Mouse (Mus musculus): ENCODE data around the gene Cacna1c.

The Cacna1c gene

GRCm38 (mm10) chr6:119087919-119088318 is 108.3 kb downstream of the Cacna1c start:
- DNase-seq = no peak

GRCm38 (mm10) chr6:119085789-119086188 is 110.4 kb downstream of the Cacna1c start:
- no peak for DNase-seq

GRCm38 (mm10) chr6:119084532-119084931 is 111.7 kb downstream of the Cacna1c start:
- no peak for DNase-seq

GRCm38 (mm10) chr6:119083559-119083958 is 112.7 kb downstream of the Cacna1c start:
- no peak for DNase-seq

GRCm38 (mm10) chr6:119082662-119083061 is 113.6 kb downstream of the Cacna1c start:
- no peak for DNase-seq

GRCm38 (mm10) chr6:119081650-119082049 is 114.6 kb downstream of the Cacna1c start:
- DNase-seq = no peak

- DNase-seq = peak; percentile 56
Observed at GRCm38 (mm10) chr6:119079626-119080025, 116.6 kb downstream of the Cacna1c start.

GRCm38 (mm10) chr6:119078912-119079311 is 117.3 kb downstream of the Cacna1c start:
- peak; percentile 56 for DNase-seq

GRCm38 (mm10) chr6:119077231-119077630 is 119.0 kb downstream of the Cacna1c start:
- no peak for DNase-seq

- DNase-seq = no peak
Observed at GRCm38 (mm10) chr6:119073419-119074071, 122.7 kb downstream of the Cacna1c start.

GRCm38 (mm10) chr6:119072772-119073171 is 123.4 kb downstream of the Cacna1c start:
- no peak for DNase-seq

GRCm38 (mm10) chr6:119070771-119071170 is 125.4 kb downstream of the Cacna1c start:
- peak; percentile 38 for DNase-seq

- DNase-seq = no peak
Observed at GRCm38 (mm10) chr6:119070351-119070750, 125.9 kb downstream of the Cacna1c start.

- peak; percentile 54 for DNase-seq
Observed at GRCm38 (mm10) chr6:119069145-119069544, 127.1 kb downstream of the Cacna1c start.

- no peak for DNase-seq
Observed at GRCm38 (mm10) chr6:119068650-119069049, 127.6 kb downstream of the Cacna1c start.

GRCm38 (mm10) chr6:119064961-119065360 is 131.3 kb downstream of the Cacna1c start:
- no peak for DNase-seq

GRCm38 (mm10) chr6:119064430-119064829 is 131.8 kb downstream of the Cacna1c start:
- DNase-seq = no peak

- no peak for DNase-seq
Observed at GRCm38 (mm10) chr6:119062695-119063094, 133.5 kb downstream of the Cacna1c start.

- DNase-seq = no peak
Observed at GRCm38 (mm10) chr6:119058896-119059295, 137.3 kb downstream of the Cacna1c start.

GRCm38 (mm10) chr6:119058461-119058860 is 137.8 kb downstream of the Cacna1c start:
- no peak for DNase-seq

GRCm38 (mm10) chr6:119057076-119057479 is 139.1 kb downstream of the Cacna1c start:
- peak; percentile 56 for DNase-seq

- DNase-seq = no peak
Observed at GRCm38 (mm10) chr6:119052801-119053200, 143.4 kb downstream of the Cacna1c start.

GRCm38 (mm10) chr6:119052366-119052765 is 143.9 kb downstream of the Cacna1c start:
- no peak for DNase-seq

- no peak for DNase-seq
Observed at GRCm38 (mm10) chr6:119051721-119052120, 144.5 kb downstream of the Cacna1c start.

- no peak for DNase-seq
Observed at GRCm38 (mm10) chr6:119047340-119047739, 148.9 kb downstream of the Cacna1c start.
